Mouse (Mus musculus): Measurements from ENCODE around the gene Rxra. TPM values are rescaled to one million over a fixed set of nuclear protein-coding genes. Genes with fewer than 3 reads are reported as not detected.

Rxra gene
- polyA plus RNA-seq, 1 experiment from 2014 or later: 10.3 TPM

DNA sequence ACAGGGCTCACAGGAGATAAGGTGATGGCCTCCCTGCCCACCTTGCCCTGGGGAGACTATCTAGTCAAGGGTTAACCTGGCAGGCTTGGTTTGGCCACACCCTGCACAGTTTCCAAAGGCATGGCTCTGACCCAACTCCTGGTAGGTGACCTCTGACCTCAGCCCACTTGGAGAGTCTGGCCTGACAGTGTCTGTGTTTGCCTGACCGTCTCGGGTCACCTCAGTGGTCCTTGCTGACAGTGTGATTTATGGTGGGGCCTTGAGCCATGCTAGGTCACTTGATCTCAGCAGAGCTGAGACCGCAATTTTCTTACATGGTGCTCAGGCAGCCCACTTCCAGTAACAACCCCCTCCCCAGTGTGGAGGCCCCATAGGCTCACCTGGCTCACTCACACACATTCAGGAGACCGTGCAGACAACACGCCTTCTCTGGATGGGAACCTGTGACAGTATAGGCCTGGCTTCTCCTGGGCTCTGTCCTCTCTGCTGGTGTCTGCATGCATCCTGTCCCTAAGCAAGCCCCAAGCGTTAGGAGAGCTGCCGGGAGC lies 96.7 kb downstream of the Rxra start:
- Histone ChIP-seq H3K27me3 (ENCODE audit: control insufficient read depth, insufficient read depth, low read length) (no peaks in the 10 kb centered on the region), H3K4me2 (replicated peaks; ENCODE audit: low read depth, low read length) (no peak overlapping the region), H3K4me3 (ENCODE audit: low read depth, low read length) (no peak overlapping the region), H3K4me1 (ENCODE audit: control insufficient read depth, insufficient read depth, low read length) (peaks cover 32% of the 10 kb centered on the region), H3K36me3 (ENCODE audit: control insufficient read depth, insufficient read depth, low read length) (no peaks in the 10 kb centered on the region), H3K27ac (ENCODE audit: low read length) (no peak overlapping the region; the same call in 1 of the 2 replicates), H3K9ac (replicated peaks; ENCODE audit: low read depth, low read length) (no peak overlapping the region), H3K9me3 (ENCODE audit: control insufficient read depth, low read depth, low read length) (no peaks in the 10 kb centered on the region)
- no peak for ATAC-seq (ENCODE audit: insufficient number of reproducible peaks, insufficient read depth, low FRiP score, low read depth)
- WGBS: 45% methylated on average over 7 of the region's 7 CpGs

DNA sequence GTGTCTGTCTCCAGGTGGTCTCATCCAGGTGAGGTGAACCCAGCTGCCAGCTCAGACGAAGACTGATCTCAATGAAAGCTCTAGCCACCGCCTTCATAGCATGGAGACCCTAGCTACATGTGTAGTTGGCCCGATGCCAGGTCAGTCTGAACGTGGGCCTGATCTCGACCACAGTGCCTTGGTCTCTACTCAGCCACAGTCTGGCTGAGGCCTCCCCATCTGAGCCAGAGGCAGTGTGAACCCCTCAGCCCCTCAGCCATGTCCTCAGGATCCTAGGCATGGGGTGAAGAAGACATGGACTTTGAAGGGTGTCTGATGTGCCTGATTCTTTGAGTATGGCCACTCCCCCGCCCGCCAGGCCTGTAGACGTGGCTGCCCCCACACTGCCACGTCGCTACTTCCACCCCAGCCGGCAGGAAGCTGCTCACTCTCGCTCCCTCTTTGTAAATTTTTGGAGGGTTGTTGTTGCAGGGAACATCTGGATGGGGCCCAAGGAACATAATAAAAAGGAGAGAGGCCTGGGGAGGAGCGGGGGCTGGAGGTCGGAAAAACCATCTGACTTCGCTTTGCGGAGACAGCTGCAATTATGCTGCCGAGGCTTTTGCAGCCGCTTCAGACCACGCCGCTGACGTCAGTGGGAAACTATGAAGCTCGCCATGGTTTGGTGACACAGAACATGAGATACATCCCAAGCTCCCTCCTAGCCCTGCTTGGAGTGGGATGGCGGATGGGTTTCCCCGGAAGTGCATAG lies 97.9 kb downstream of the Rxra start:
- ATAC-seq (ENCODE audit: insufficient number of reproducible peaks, insufficient read depth, low FRiP score, low read depth): peak; percentile 54; the same call in 1 of the 2 replicates
- WGBS: 40% methylated on average over 24 of the region's 24 CpGs
- Histone ChIP-seq H3K9me3 (ENCODE audit: control insufficient read depth, low read depth, low read length) (no peaks in the 10 kb centered on the region), H3K27me3 (ENCODE audit: control insufficient read depth, insufficient read depth, low read length) (no peaks in the 10 kb centered on the region), H3K4me3 (ENCODE audit: low read depth, low read length) (no peak overlapping the region), H3K4me1 (ENCODE audit: control insufficient read depth, insufficient read depth, low read length) (peaks cover 32% of the 10 kb centered on the region), H3K9ac (replicated peaks; ENCODE audit: low read depth, low read length) (no peak overlapping the region), H3K36me3 (ENCODE audit: control insufficient read depth, insufficient read depth, low read length) (no peaks in the 10 kb centered on the region), H3K4me2 (replicated peaks; ENCODE audit: low read depth, low read length) (no peak overlapping the region), H3K27ac (ENCODE audit: low read length) (peak overlapping the region; percentile 97)

DNA sequence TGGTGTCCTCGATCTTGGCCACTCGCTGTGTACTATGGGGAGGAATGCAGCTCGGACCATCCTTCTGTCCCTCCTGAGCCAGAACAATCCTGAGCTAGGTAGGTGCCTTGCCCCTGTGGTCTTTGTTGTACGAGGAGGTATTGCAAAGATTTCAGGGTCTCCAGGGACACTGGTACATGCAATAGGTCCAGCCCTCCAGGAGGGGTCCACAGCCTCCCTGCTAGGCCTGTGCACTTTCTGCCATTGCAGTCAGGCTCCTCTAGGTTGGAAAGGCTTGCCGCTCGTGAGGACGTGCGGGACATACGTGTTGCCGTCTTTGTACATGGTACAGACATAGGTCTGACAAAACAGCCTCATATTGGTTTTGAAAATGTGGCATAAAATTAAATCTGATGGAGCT lies 98.8 kb downstream of the Rxra start:
- Histone ChIP-seq H3K27me3 (ENCODE audit: control insufficient read depth, insufficient read depth, low read length) (no peaks in the 10 kb centered on the region), H3K27ac (ENCODE audit: low read length) (peak overlapping the region; percentile 97), H3K36me3 (ENCODE audit: control insufficient read depth, insufficient read depth, low read length) (no peaks in the 10 kb centered on the region), H3K9ac (replicated peaks; ENCODE audit: low read depth, low read length) (no peak overlapping the region), H3K9me3 (ENCODE audit: control insufficient read depth, low read depth, low read length) (no peaks in the 10 kb centered on the region), H3K4me3 (ENCODE audit: low read depth, low read length) (no peak overlapping the region), H3K4me1 (ENCODE audit: control insufficient read depth, insufficient read depth, low read length) (peaks cover 32% of the 10 kb centered on the region), H3K4me2 (replicated peaks; ENCODE audit: low read depth, low read length) (0 out of 2 replicates have a peak overlapping the region, but pooled peaks have one; percentile 5)
- ATAC-seq (ENCODE audit: insufficient number of reproducible peaks, insufficient read depth, low FRiP score, low read depth): no peak
- 86% methylated on average over 10 of the region's 10 CpGs for WGBS

DNA sequence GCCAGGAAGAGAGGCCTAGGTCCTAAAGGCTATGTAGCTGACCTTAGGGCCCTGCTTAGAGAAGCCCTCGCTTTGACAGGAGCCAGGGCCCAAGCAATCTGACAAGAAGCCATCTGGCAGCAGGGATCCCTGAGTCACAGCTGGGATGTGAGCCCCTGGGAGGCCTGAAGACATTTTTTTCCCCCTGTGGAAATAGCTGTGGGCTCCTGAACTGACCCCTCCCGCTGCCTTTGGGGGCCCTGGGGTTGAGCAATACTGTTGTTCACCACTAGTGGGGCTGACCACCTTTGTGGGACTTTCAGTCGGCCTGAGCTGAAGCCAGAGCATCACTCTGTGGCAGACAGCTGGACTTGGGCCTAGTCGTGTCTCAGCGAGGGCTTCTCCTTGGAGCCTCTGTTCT lies 99.4 kb downstream of the Rxra start:
- Histone ChIP-seq H3K4me1 (ENCODE audit: control insufficient read depth, insufficient read depth, low read length) (peaks cover 32% of the 10 kb centered on the region), H3K36me3 (ENCODE audit: control insufficient read depth, insufficient read depth, low read length) (no peaks in the 10 kb centered on the region), H3K4me2 (replicated peaks; ENCODE audit: low read depth, low read length) (no peak overlapping the region), H3K4me3 (ENCODE audit: low read depth, low read length) (no peak overlapping the region), H3K27me3 (ENCODE audit: control insufficient read depth, insufficient read depth, low read length) (no peaks in the 10 kb centered on the region), H3K9me3 (ENCODE audit: control insufficient read depth, low read depth, low read length) (no peaks in the 10 kb centered on the region), H3K9ac (replicated peaks; ENCODE audit: low read depth, low read length) (no peak overlapping the region), H3K27ac (ENCODE audit: low read length) (peak overlapping the region; percentile 97)
- no peak for ATAC-seq (ENCODE audit: insufficient number of reproducible peaks, insufficient read depth, low FRiP score, low read depth)
- WGBS: 47% methylated on average over 5 of the region's 5 CpGs

DNA sequence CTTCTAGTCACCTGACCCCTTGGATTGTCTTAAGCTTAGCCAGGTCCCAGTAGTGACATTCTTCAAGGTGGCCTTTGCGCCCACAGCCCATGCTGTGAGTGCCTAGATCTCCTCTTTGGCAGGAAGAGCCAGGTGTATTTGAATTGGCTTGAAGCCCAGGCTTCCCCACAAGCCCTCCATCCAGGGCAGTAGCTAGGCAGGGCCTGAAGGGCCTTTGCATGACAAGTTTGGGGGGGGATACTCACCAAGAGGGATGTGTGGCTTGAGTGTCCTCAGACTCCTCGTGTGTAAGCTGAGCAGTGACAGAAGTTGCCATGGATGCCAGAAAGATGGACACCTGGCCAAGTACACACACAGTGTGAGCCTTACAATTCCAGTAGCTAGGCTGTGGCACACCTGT lies 101.5 kb downstream of the Rxra start:
- ATAC-seq (ENCODE audit: insufficient number of reproducible peaks, insufficient read depth, low FRiP score, low read depth): no peak
- no peak overlapping the region for H3K4me2 ChIP-seq (replicated peaks; ENCODE audit: low read depth, low read length)
- no peaks in the 10 kb centered on the region for H3K9me3 ChIP-seq (ENCODE audit: control insufficient read depth, low read depth, low read length)
- H3K27ac ChIP-seq (ENCODE audit: low read length): no peak overlapping the region
- no peaks in the 10 kb centered on the region for H3K27me3 ChIP-seq (ENCODE audit: control insufficient read depth, insufficient read depth, low read length)
- no peak overlapping the region for H3K9ac ChIP-seq (replicated peaks; ENCODE audit: low read depth, low read length)
- 76% methylated on average over 2 of the region's 2 CpGs for WGBS
- peaks cover 26% of the 10 kb centered on the region for H3K4me1 ChIP-seq (ENCODE audit: control insufficient read depth, insufficient read depth, low read length)
- H3K4me3 ChIP-seq (ENCODE audit: low read depth, low read length): no peak overlapping the region
- H3K36me3 ChIP-seq (ENCODE audit: control insufficient read depth, insufficient read depth, low read length): no peaks in the 10 kb centered on the region

DNA sequence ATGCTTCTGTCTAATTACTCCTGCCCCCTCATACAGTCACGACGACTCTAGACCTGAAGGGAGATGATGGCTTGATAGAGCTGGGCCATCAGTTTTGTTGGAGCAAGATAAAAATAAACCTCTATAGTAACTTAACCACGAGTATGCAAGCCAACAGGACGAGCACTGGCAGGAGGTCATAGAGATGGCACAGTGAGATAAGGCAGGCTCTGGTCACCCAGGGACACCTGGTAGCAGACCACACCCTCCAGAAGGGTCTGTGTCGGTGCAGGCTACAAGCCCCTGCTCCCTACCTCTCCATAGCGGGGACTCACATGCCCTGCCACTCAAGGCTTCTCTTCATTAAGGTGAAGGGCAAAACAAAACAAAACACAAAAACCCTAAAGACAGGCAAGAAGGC lies 102.0 kb downstream of the Rxra start:
- Histone ChIP-seq H3K4me1 (ENCODE audit: control insufficient read depth, insufficient read depth, low read length) (peaks cover 20% of the 10 kb centered on the region), H3K36me3 (ENCODE audit: control insufficient read depth, insufficient read depth, low read length) (no peaks in the 10 kb centered on the region), H3K4me2 (replicated peaks; ENCODE audit: low read depth, low read length) (no peak overlapping the region), H3K9me3 (ENCODE audit: control insufficient read depth, low read depth, low read length) (no peaks in the 10 kb centered on the region), H3K27ac (ENCODE audit: low read length) (no peak overlapping the region), H3K4me3 (ENCODE audit: low read depth, low read length) (no peak overlapping the region), H3K27me3 (ENCODE audit: control insufficient read depth, insufficient read depth, low read length) (no peaks in the 10 kb centered on the region), H3K9ac (replicated peaks; ENCODE audit: low read depth, low read length) (no peak overlapping the region)
- WGBS: 59% methylated on average over 6 of the region's 6 CpGs
- ATAC-seq (ENCODE audit: insufficient number of reproducible peaks, insufficient read depth, low FRiP score, low read depth): no peak

DNA sequence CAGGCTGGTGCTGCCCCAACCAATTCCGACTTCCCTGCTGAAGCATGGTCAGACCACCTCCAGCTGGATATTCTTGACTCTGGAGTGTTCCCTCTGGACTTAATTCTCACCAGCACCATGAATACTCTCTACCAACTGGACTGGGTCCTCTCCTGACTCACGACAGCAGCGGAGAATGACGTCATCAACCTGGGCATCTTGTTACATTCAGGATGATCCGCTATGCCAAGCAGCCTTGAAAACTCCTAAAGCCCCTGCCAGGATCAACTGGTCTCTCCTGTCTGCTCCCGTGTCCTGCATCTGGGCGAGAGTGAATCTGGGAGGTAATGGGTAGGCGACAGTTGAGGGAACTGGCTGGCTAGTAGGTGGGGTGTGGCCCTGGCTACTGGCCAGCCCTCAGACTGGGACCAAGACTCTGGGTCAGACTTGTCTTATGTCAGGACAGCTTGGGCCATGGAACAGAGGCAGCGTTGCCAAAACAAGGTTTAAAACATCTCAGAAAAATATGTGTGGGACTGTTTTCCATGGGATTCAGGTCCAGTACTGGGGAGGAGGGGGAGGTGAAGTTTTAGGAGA lies 103.1 kb downstream of the Rxra start:
- no peak overlapping the region for H3K27ac ChIP-seq (ENCODE audit: low read length)
- ATAC-seq (ENCODE audit: insufficient number of reproducible peaks, insufficient read depth, low FRiP score, low read depth): no peak
- H3K4me1 ChIP-seq (ENCODE audit: control insufficient read depth, insufficient read depth, low read length): peaks cover 18% of the 10 kb centered on the region
- H3K36me3 ChIP-seq (ENCODE audit: control insufficient read depth, insufficient read depth, low read length): no peaks in the 10 kb centered on the region
- no peak overlapping the region for H3K4me3 ChIP-seq (ENCODE audit: low read depth, low read length)
- H3K9ac ChIP-seq (replicated peaks; ENCODE audit: low read depth, low read length): no peak overlapping the region
- no peaks in the 10 kb centered on the region for H3K9me3 ChIP-seq (ENCODE audit: control insufficient read depth, low read depth, low read length)
- no peak overlapping the region for H3K4me2 ChIP-seq (replicated peaks; ENCODE audit: low read depth, low read length)
- H3K27me3 ChIP-seq (ENCODE audit: control insufficient read depth, insufficient read depth, low read length): no peaks in the 10 kb centered on the region
- 84% methylated on average over 9 of the region's 9 CpGs for WGBS

DNA sequence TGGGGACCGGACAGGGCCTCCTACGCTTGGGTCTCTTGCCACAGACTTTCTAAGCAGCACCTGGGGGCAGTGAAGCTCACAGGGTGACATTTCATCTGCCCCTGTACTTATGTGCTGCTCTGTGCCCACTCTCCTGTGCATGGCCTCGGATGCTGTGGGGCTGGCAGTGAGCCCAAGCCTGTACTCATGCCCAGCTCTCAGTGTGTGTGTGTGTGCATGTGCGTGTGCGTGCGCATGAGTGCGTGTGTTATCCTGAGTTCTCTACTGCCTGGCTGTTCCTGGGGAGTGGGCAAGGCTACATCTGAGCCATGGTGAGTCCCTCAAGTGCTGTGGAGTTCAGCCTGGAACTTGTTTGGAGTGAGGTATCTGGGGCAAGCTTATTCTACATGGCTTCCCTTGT lies 103.9 kb downstream of the Rxra start:
- no peak overlapping the region for H3K27ac ChIP-seq (ENCODE audit: low read length)
- H3K9ac ChIP-seq (replicated peaks; ENCODE audit: low read depth, low read length): no peak overlapping the region
- no peak overlapping the region for H3K4me3 ChIP-seq (ENCODE audit: low read depth, low read length)
- ATAC-seq (ENCODE audit: insufficient number of reproducible peaks, insufficient read depth, low FRiP score, low read depth): no peak
- H3K9me3 ChIP-seq (ENCODE audit: control insufficient read depth, low read depth, low read length): no peaks in the 10 kb centered on the region
- no peaks in the 10 kb centered on the region for H3K27me3 ChIP-seq (ENCODE audit: control insufficient read depth, insufficient read depth, low read length)
- WGBS: 90% methylated on average over 7 of the region's 7 CpGs
- no peaks in the 10 kb centered on the region for H3K36me3 ChIP-seq (ENCODE audit: control insufficient read depth, insufficient read depth, low read length)
- H3K4me1 ChIP-seq (ENCODE audit: control insufficient read depth, insufficient read depth, low read length): peaks cover 12% of the 10 kb centered on the region; the same call in 1 of the 2 replicates
- H3K4me2 ChIP-seq (replicated peaks; ENCODE audit: low read depth, low read length): no peak overlapping the region
